Mouse (Mus musculus) liver, embryonic 13.5 days (tissue): Measurements from ENCODE around the gene Pax2. TPM values are rescaled to one million over a fixed set of nuclear protein-coding genes. Genes with fewer than 3 reads are reported as not detected.
A peak's percentile ranks its signal among the peaks of the same experiment; 100 is the strongest.

ENCODE experiments used
- ATAC-seq: fragments of 200-750 bp; cut with Nextera tagmentation; 2 replicates; pipeline ENCODE4 v1.8.0; 2017; ENCODE audit warnings: low read depth, mild to moderate bottlenecking, moderate number of reproducible peaks, moderate library complexity
- DNase-seq: peaks from one replicate; pipeline ENCODE4 v3.0.0; 2022
- H3K27ac ChIP-seq: fragments of 300-500 bp; sonication (generic); 2 replicates; pipeline ENCODE4 v1.5.1; 2015; ENCODE audit warnings: moderate library complexity, mild to moderate bottlenecking, inconsistent platforms
- H3K27me3 ChIP-seq: fragments of 300-500 bp; sonication (generic); 2 replicates; pipeline ENCODE4 v1.6.1; 2015; ENCODE audit warnings: mild to moderate bottlenecking, inconsistent platforms
- H3K36me3 ChIP-seq: fragments of 300-500 bp; sonication (generic); 2 replicates; pipeline ENCODE4 v1.6.1; 2015; ENCODE audit warnings: mild to moderate bottlenecking, inconsistent platforms
- H3K4me1 ChIP-seq: fragments of 300-500 bp; sonication (generic); replicated peaks from 2 replicates; pipeline ENCODE4 v1.6.1; 2015; ENCODE audit warnings: inconsistent platforms
- H3K4me2 ChIP-seq: fragments of 300-500 bp; sonication (generic); 2 replicates; pipeline ENCODE4 v1.6.1; 2015; ENCODE audit warnings: inconsistent platforms, mild to moderate bottlenecking, moderate library complexity
- H3K4me3 ChIP-seq: fragments of 300-500 bp; sonication (generic); replicated peaks from 2 replicates; pipeline ENCODE4 v1.5.1; 2015; ENCODE audit warnings: mild to moderate bottlenecking, inconsistent platforms
- H3K9ac ChIP-seq: fragments of 300-500 bp; sonication (generic); 2 replicates; pipeline ENCODE4 v1.6.1; 2015; ENCODE audit warnings: mild to moderate bottlenecking, inconsistent platforms
- H3K9me3 ChIP-seq: fragments of 300-500 bp; sonication (generic); replicated peaks from 2 replicates; pipeline ENCODE4 v1.6.1; 2016; ENCODE audit warnings: inconsistent platforms
- WGBS: fragments of 180-500 bp; shearing (Covaris S2); methylation state at CpG from one replicate; pipeline ENCODE4 v1.1.7; 2015; ENCODE audit not compliant: insufficient replicate concordance; 5-methylcytosine and 5-hydroxymethylcytosine counted together
- polyA plus RNA-seq: library from polyadenylated mRNA; unstranded; fragments of >200 nt; fragmentation: Nextera tagmentation; extraction: Ambion mirVana; gene quantifications from 2 replicates; pipeline ENCODE4 v1.2.1, GENCODE M21; 2015

Pax2 gene
- not detected in 2 replicates for polyA plus RNA-seq

DNA sequence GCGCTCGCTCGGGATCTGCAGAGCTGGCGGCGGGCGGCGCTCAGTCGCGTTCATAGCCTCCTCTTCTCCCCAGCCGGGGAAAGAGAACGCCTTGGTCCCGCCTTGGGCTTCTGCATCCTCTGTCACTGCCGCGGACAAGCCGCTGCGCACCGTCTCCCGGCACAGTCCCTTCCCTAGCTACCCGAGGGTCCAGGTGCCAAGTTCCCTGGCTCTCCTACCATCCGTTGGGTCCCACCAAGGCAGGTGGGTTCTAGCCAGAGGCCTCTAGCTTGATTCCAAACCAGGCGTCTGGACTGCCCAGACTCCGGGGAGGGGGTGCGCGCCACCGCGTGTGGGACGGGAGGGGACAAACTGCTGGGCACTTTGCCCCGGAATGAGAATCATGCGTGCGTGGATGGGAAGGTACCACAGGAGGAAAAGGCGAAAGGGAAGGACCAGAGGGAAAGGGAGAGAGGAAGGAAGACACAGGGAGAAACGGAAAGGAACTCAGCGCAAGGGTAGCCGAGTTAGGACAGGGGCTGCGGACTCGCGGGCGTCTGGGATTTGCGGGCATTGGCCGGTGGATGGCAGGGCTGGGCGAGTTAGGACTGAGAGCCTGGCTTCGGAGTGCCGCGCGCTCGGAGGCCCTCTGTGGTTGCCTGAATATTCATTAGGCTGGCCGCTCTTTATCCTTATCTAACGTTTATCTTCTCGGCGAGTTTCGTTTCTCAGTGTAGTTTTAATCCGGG lies at the start of gene Pax2:
TSS of gene Pax2 (plus strand) at position 353 of the 728 bp plus-strand sequence.
- H3K27ac ChIP-seq = no peak within 1 kb of the TSS
- WGBS = under 1% methylated on average over 52 of the region's 52 CpGs
- H3K36me3 ChIP-seq = no peaks in the 10 kb centered on the region
- H3K4me1 ChIP-seq = peaks cover 10% of the 10 kb centered on the region
- H3K9ac ChIP-seq = no peak within 1 kb of the TSS
- DNase-seq = no peak
- H3K9me3 ChIP-seq = no peaks in the 10 kb centered on the region
- peak within 1 kb of the TSS; percentile 56 for H3K4me2 ChIP-seq
- peaks cover 100% of the 10 kb centered on the region for H3K27me3 ChIP-seq
- ATAC-seq = no peak
- H3K4me3 ChIP-seq = peak within 1 kb of the TSS; percentile 38

- no peaks in the 10 kb centered on the region for H3K4me1 ChIP-seq
- no peak for ATAC-seq
- H3K36me3 ChIP-seq = no peaks in the 10 kb centered on the region
- 37% methylated on average over 3 of the region's 3 CpGs for WGBS
- H3K4me2 ChIP-seq = no peak overlapping the region
- H3K9ac ChIP-seq = no peak overlapping the region
- no peak overlapping the region for H3K27ac ChIP-seq
- H3K9me3 ChIP-seq = no peaks in the 10 kb centered on the region
- peaks cover 24% of the 10 kb centered on the region for H3K27me3 ChIP-seq
- no peak for DNase-seq
- H3K4me3 ChIP-seq = no peak overlapping the region
Observed at GRCm38 (mm10) chr19:44708885-44709284, 47.0 kb upstream of the Pax2 start.

GRCm38 (mm10) chr19:44716731-44717600 lies 38.9 kb upstream of the Pax2 start:
- no peaks in the 10 kb centered on the region for H3K9me3 ChIP-seq
- no peak overlapping the region for H3K9ac ChIP-seq
- H3K4me2 ChIP-seq = no peak overlapping the region
- H3K4me1 ChIP-seq = no peaks in the 10 kb centered on the region
- no peak overlapping the region for H3K27ac ChIP-seq
- DNase-seq (no peak), ATAC-seq (no peak)
- H3K27me3 ChIP-seq = peaks cover 52% of the 10 kb centered on the region
- no peak overlapping the region for H3K4me3 ChIP-seq
- no peaks in the 10 kb centered on the region for H3K36me3 ChIP-seq
- WGBS = 62% methylated on average over 22 of the region's 22 CpGs

DNA sequence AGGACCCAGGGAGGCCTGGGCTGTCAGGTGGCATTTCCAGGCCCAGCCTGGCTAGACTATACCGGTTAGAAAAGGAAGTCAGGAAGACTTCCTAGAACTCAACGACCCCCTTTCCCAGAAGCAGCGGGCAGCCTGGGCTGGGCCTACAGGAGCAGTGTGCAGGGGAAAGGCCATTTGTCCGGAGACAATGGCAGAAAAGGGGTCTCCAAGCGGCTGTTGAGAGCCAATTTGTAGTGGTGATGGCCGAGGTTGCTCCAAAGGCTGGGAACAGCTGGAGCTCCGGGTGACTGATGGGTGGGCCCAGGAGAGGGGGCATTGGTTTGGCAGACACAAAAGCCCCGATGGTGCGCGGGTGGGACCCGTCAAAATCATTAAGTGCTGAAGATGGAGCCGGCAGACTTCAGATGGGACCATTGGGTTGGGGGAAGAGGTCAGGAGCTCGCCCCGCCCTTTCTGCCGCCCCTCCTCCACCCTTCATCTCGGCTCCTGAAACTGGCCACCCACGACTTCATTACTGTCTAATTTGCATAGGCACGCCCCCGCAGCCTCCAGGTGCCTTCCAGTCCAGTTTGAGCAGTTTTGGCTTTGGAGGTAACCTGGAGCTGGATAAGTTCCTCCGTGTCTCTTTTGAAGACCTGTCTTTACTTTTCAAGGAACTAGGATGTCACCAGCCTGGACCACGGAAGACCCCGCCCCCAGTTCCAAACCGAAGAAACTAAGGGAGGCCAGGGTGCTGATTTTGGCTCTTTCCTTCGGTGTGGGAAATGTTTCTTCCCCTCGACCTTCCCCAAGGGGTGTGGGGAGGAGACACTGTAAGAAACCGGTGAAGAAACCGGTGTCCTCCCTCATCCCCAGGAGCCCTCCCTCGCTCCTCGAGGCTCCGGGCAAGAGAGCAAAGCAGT lies 36.3 kb upstream of the Pax2 start:
- Histone ChIP-seq H3K9me3 (no peaks in the 10 kb centered on the region), H3K4me3 (peak overlapping the region; percentile 25; the same call in 1 of the 2 replicates), H3K4me1 (no peaks in the 10 kb centered on the region), H3K9ac (no peak overlapping the region), H3K27me3 (peaks cover 72% of the 10 kb centered on the region), H3K36me3 (no peaks in the 10 kb centered on the region), H3K4me2 (peak overlapping the region; percentile 35; the same call in 1 of the 2 replicates), H3K27ac (no peak overlapping the region)
- DNase-seq = no peak
- no peak for ATAC-seq
- 3% methylated on average over 30 of the region's 30 CpGs for WGBS

- Histone ChIP-seq H3K4me2 (peak overlapping the region; percentile 35; the same call in 1 of the 2 replicates), H3K27me3 (peaks cover 78% of the 10 kb centered on the region), H3K9ac (no peak overlapping the region), H3K4me3 (peak overlapping the region; percentile 25; the same call in 1 of the 2 replicates), H3K27ac (no peak overlapping the region), H3K36me3 (no peaks in the 10 kb centered on the region), H3K9me3 (no peaks in the 10 kb centered on the region), H3K4me1 (no peaks in the 10 kb centered on the region)
- under 1% methylated on average over 28 of the region's 29 CpGs for WGBS
- ATAC-seq = no peak
- DNase-seq = no peak
Observed at GRCm38 (mm10) chr19:44720194-44720521, 35.7 kb upstream of the Pax2 start.

DNA sequence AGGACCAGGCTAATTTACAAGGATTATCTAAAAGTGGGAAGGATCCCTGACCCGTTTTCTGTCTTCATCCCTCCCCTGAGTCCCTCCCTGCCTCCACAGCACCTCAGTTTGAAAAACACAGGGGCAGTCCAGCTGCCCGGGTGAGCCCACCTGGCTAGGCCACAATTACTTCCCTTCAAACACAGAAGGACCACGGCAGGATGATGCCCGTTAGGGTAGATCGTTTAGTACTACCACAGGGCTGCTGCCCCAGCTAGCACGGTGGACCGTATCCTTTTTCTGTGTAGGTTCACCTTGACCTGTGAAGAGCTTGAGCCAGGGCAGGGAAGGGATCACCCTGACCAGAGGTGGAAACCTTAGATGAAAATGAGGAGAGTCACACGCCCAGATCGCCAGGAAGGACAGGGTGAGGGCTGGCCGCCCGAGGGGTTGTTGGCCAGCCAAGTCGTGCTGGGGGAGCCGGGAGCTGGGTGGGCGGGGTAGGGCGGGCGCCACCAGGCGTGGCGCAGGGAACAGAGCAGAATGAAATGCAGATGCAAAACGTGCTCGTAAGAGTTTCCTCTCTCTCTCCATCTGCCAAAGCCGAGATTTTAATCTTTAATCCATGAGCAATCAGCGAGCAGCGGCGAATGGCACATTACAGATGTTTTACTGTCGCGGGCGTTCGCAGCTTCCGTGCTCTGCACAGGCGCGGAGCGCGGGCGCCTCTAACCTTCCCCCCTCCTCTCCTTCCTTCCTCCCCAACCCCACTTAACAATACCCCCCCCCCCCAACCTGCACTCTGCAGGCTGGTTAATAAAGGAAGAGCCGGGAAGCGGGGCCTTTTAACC lies 32.0 kb upstream of the Pax2 start:
- no peak overlapping the region for H3K9ac ChIP-seq
- 0 out of 2 replicates have a peak, but pooled peaks cover 4% of the 10 kb centered on the region for H3K4me1 ChIP-seq
- 0 out of 2 replicates have a peak overlapping the region, but pooled peaks have one; percentile 14 for H3K4me2 ChIP-seq
- peaks cover 94% of the 10 kb centered on the region for H3K27me3 ChIP-seq
- DNase-seq (no peak), ATAC-seq (no peak)
- no peaks in the 10 kb centered on the region for H3K9me3 ChIP-seq
- H3K27ac ChIP-seq = no peak overlapping the region
- H3K36me3 ChIP-seq = no peaks in the 10 kb centered on the region
- H3K4me3 ChIP-seq = no peak overlapping the region
- 2% methylated on average over 36 of the region's 36 CpGs for WGBS

DNA sequence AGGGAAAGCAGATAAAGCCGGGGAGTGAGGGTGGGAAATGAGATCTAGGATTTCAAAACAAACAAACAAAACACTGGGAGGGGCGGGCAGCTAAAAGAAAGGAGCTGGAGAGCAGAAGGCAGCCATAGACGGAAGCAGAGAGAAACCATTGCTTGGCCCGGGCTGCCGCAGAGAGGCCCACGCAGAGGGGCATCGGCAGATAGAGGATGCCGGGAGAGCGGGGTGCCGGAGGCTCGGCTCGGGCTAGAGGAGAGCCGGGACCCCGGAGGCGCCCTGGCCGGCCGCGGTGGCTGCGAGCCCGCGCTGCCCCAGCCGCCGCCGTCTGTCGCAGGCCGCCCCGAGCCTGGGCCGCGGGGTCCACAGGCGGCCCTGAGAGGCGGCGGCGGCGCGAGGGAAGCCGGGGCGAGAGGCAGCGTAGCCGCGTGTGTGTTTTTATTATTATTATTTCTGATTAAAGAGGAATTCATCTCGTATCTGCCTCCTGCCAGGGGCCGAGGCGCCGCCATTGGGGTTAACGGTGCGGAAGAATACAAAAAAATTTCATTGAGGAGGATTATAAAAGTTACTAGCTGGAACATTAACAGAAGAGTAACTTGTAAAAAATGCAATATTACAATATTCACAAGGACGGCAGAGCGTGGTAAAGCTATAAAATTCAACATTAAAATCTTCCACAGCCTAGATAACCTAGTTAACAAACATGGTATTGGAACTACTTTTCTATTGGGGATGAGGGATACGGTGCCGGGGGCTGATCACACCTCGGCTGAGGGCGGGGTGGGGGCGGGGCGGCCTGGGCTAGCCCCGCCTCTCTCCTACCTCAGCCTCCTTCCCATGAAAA lies 29.7 kb upstream of the Pax2 start:
- Histone ChIP-seq H3K9ac (peak overlapping the region; percentile 49; the same call in 1 of the 2 replicates), H3K4me1 (0 out of 2 replicates have a peak, but pooled peaks cover 4% of the 10 kb centered on the region), H3K4me3 (peak overlapping the region; percentile 54), H3K4me2 (peak overlapping the region; percentile 61), H3K36me3 (no peaks in the 10 kb centered on the region), H3K27me3 (peaks cover 88% of the 10 kb centered on the region), H3K9me3 (no peaks in the 10 kb centered on the region), H3K27ac (no peak overlapping the region)
- DNase-seq = no peak
- no peak for ATAC-seq
- WGBS = 1% methylated on average over 55 of the region's 55 CpGs

DNA sequence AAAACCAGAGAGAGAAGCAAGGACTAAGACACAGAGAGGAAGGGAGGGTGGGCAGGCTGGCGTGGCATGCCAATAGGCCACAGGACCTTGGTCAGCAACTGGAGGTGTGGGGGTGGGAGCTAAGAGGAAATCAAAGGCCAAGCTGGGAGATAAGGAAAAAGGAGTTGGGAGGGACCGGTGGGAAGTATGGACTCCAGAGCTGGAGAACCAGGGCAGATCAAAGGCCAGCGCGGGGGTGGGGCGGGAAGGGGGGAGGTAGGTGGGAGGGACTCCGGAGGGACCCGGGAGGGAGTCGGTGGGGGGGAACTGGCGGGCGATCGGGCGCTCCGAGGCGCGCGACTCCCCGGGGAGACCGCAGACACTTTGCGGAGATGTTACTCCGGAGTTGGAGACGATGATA lies 21.7 kb upstream of the Pax2 start:
- Histone ChIP-seq H3K4me3 (no peak overlapping the region), H3K9me3 (no peaks in the 10 kb centered on the region), H3K27me3 (peaks cover 95% of the 10 kb centered on the region), H3K4me1 (no peaks in the 10 kb centered on the region), H3K9ac (no peak overlapping the region), H3K27ac (no peak overlapping the region), H3K36me3 (no peaks in the 10 kb centered on the region), H3K4me2 (no peak overlapping the region)
- DNase-seq (no peak), ATAC-seq (no peak)
- WGBS = 2% methylated on average over 21 of the region's 21 CpGs

- no peak for DNase-seq
- Histone ChIP-seq H3K4me1 (no peaks in the 10 kb centered on the region), H3K4me2 (no peak overlapping the region), H3K27me3 (peaks cover 96% of the 10 kb centered on the region), H3K9ac (no peak overlapping the region), H3K27ac (no peak overlapping the region), H3K36me3 (no peaks in the 10 kb centered on the region), H3K9me3 (no peaks in the 10 kb centered on the region), H3K4me3 (no peak overlapping the region)
- 4% methylated on average over 33 of the region's 33 CpGs for WGBS
- no peak for ATAC-seq
Observed at GRCm38 (mm10) chr19:44734682-44735081, 21.2 kb upstream of the Pax2 start.

- Histone ChIP-seq H3K9ac (no peak overlapping the region), H3K27me3 (peaks cover 100% of the 10 kb centered on the region), H3K4me2 (no peak overlapping the region), H3K4me3 (no peak overlapping the region), H3K4me1 (no peaks in the 10 kb centered on the region), H3K9me3 (no peaks in the 10 kb centered on the region), H3K36me3 (no peaks in the 10 kb centered on the region), H3K27ac (no peak overlapping the region)
- ATAC-seq (no peak), DNase-seq (no peak)
- 3% methylated on average over 16 of the region's 16 CpGs for WGBS
Observed at GRCm38 (mm10) chr19:44740300-44740699, 15.5 kb upstream of the Pax2 start.
